Mouse (Mus musculus): ENCODE measurements at regions not wholly inside any gene's neighbourhood (a gene's known extent, or its start where the extent isn't known, plus 50 kb on each side); places are given as distances from the start of the nearest gene placed in this dataset.

DNA sequence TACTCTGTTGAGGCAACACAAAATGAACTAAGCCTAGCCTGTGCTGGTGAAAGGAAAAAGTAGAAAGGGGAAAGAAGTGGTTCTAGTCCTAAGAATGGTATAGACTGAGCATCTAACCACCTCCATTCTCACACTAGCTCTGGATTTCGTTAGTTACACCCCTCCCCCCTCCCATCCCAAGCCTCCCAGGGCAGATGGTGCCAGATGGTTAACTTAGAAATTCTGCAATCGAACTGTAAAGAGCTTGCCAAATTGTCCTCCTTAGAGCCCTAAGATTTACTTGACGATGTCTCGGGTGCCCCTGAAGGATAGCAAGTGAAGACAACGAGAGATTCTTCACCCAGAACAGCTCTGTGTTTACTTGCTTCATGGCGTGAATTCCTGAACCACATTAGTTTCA, 453.7 kb upstream of the Clint1 start:
- TF ChIP-seq GATA4 (IDR thresholded peaks at IDR 0.05; ENCODE audit: insufficient replicate concordance, low read length) = no peak

- TF ChIP-seq GATA4 (IDR thresholded peaks at IDR 0.05; ENCODE audit: insufficient replicate concordance, low read length) = no peak
These were observed 447.3 kb upstream of the Clint1 start for GRCm38 (mm10) chr11:45404377-45405029.

- no peak for TF ChIP-seq GATA4 (IDR thresholded peaks at IDR 0.05; ENCODE audit: insufficient replicate concordance, low read length)
These were observed 410.7 kb upstream of the Clint1 start for GRCm38 (mm10) chr11:45440937-45441720.

DNA sequence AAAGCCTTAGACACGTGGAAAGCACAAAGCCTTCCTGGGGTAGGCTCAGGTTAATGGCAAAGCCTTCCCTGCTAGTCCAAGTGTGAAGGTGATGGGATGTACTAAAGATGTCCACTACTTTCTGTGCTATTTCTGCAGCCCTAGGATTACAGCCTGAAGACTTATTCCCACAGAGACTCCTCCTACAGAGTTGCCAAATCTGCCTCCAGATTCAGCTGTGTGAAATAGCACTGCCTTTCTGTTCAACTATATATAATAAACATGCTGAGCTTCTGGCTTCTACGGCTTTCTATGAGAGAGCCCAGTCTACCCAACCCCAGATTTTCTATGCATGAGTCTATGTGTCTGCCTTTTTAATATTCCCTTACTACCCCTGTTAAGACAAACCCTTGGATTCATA, 405.3 kb upstream of the Clint1 start:
- no peak for TF ChIP-seq GATA4 (IDR thresholded peaks at IDR 0.05; ENCODE audit: insufficient replicate concordance, low read length)

- no peak for TF ChIP-seq GATA4 (IDR thresholded peaks at IDR 0.05; ENCODE audit: insufficient replicate concordance, low read length)
These were observed 397.6 kb upstream of the Clint1 start for GRCm38 (mm10) chr11:45454234-45454633.

GRCm38 (mm10) chr11:45454933-45455332, 396.9 kb upstream of the Clint1 start:
- TF ChIP-seq GATA4 (IDR thresholded peaks at IDR 0.05; ENCODE audit: insufficient replicate concordance, low read length) = no peak

GRCm38 (mm10) chr11:45456724-45457123, 395.1 kb upstream of the Clint1 start:
- TF ChIP-seq GATA4 (IDR thresholded peaks at IDR 0.05; ENCODE audit: insufficient replicate concordance, low read length) = no peak

- no peak for TF ChIP-seq GATA4 (IDR thresholded peaks at IDR 0.05; ENCODE audit: insufficient replicate concordance, low read length)
These were observed 394.3 kb upstream of the Clint1 start for GRCm38 (mm10) chr11:45457597-45457996.

- TF ChIP-seq GATA4 (IDR thresholded peaks at IDR 0.05; ENCODE audit: insufficient replicate concordance, low read length) = no peak
These were observed 391.7 kb upstream of the Clint1 start for GRCm38 (mm10) chr11:45460000-45460792.

DNA sequence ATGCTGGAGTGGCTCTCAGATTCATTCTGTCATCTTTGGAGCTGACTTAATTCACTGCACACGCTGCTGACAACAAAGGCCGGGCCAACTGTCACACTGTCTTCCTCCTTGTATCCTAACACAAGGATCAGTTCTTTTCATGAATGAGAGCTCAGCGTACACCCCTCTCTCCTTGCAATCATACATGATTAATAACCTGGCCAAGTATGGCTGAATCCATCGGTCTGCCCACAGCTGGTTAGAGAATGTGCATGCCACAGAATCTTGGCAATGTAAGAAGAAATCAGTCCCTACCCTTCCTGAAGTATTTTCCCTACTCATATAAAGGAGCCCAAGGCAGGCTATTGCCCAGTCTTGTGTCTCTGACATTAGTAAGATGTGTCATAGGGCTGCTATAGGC, 387.4 kb upstream of the Clint1 start:
- no peak for TF ChIP-seq GATA4 (IDR thresholded peaks at IDR 0.05; ENCODE audit: insufficient replicate concordance, low read length)

DNA sequence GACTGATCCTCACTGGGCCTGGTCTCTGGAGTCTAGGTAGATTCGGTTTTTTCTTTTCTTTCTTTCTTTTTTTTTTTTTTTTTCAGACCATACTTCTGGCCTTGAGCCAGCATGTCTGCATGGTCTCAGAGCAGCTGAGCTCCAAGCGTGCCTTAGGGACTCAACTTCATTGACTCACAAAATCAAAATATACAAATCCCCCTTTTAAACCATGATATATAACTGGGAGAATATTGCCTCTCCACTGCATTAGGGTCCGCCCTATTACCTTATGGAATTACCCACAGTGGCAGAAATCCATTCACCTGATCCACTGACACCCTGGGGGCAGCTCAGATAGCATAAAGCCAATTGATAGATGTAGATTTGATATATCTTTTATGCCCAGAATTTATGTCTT, 385.5 kb upstream of the Clint1 start:
- no peak for TF ChIP-seq GATA4 (IDR thresholded peaks at IDR 0.05; ENCODE audit: insufficient replicate concordance, low read length)

DNA sequence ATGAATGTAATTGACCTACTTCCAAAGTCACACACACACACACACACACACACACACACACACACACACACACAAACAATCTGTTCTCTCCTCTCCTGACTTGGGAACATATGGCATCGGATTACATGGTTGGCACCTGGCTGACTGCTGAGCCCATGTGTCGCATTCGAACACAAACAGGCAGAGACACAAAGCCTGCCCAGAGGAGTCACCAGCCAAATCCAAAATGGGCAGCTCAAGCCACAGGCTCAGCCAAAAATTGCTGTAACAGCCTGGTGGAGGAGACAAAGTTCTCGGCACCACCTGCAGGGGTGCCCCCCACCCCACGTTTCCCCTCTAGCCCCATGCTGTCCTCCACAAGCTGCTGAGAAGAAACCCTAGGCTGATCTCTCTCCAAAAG, 379.7 kb upstream of the Clint1 start:
- no peak for TF ChIP-seq GATA4 (IDR thresholded peaks at IDR 0.05; ENCODE audit: insufficient replicate concordance, low read length)

DNA sequence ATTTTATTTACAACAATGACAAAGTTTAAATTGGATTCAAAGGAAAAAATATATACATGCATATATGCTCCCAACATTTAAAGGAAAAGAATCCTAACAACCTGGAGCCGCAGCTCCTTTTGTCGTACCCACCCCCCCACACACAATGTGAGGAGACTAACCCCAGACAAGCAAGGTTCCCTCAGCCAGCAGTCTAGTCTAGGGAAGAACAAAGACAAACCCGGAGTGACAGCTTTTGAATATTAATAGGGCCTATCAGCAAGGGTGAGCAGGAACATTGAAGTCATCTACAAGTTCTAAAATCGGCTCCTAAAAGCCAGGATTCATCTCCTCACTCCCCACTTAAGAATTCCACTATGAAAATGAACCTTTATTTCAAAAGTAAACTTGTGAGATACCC, 374.9 kb upstream of the Clint1 start:
- TF ChIP-seq GATA4 (IDR thresholded peaks at IDR 0.05; ENCODE audit: insufficient replicate concordance, low read length) = no peak

DNA sequence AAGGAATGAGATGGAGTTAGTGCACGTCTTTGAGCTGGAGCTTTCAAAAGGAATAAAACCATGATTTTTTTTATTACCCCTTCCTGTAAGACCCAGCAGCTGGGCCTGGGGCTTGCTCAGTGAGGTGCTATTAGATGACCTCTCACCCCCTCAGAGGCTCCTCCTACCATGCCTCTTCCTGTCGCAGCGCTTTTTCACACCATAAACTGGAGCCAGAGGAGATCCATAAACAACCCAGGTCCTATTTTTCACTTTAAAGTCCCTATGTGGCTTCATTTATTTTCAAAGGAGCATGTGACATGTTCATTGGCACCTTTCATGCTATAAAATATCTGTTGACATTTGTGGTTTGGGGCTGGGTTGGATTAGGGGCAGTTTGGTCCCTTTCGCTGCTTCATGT, 365.9 kb upstream of the Clint1 start:
- no peak for TF ChIP-seq GATA4 (IDR thresholded peaks at IDR 0.05; ENCODE audit: insufficient replicate concordance, low read length)

GRCm38 (mm10) chr11:45491021-45491967, 360.6 kb upstream of the Clint1 start:
- TF ChIP-seq GATA4 (IDR thresholded peaks at IDR 0.05; ENCODE audit: insufficient replicate concordance, low read length) = no peak

All from liver, adult (tissue).